Mouse (Mus musculus): ENCODE measurements around the gene Acadsb. TPM values are rescaled to one million over a fixed set of nuclear protein-coding genes. Genes with fewer than 3 reads are reported as not detected.

The Acadsb gene
- polyA plus RNA-seq (2012; rRNA removed): 19.4 and 25.1 TPM in 2 replicates

DNA sequence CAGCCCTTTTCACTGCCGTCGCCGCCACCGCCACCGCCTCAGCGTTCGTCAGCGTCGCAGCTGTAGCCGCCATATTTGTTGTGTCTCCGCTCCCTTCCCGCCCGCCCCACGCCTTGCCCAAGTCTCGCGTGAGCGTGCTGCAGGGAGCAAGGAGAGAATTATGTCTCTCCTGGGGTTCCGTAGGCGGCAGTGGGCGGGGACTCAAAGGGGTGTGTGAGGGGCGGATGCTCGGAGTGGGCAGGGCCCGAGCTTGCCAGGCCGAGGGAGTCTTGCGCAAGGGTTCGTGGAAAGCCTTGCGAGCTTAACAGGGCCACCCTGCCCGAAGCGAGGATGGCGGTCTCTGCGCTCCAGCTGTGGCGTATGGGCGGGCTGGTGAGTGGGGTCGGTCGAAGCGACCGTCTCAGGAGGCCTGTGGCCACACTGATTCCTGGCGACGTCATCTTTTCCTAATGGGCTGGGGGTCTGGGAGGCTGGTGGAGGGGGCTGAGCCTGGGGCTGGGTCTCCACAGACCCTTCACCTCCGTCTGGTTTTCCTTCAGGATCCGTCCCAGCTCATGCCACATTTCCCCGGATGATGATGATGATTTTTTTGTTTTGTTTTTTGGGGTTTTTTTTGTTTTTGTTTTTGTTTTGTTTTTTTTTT lies at the start of gene Acadsb, which contains the start of gene Ikzf5:
Gene Acadsb (plus strand): TSS at position 186 of the 643 bp plus-strand sequence.
Gene Ikzf5 (minus strand): TSS at position 106 of the 643 bp plus-strand sequence.

DNA sequence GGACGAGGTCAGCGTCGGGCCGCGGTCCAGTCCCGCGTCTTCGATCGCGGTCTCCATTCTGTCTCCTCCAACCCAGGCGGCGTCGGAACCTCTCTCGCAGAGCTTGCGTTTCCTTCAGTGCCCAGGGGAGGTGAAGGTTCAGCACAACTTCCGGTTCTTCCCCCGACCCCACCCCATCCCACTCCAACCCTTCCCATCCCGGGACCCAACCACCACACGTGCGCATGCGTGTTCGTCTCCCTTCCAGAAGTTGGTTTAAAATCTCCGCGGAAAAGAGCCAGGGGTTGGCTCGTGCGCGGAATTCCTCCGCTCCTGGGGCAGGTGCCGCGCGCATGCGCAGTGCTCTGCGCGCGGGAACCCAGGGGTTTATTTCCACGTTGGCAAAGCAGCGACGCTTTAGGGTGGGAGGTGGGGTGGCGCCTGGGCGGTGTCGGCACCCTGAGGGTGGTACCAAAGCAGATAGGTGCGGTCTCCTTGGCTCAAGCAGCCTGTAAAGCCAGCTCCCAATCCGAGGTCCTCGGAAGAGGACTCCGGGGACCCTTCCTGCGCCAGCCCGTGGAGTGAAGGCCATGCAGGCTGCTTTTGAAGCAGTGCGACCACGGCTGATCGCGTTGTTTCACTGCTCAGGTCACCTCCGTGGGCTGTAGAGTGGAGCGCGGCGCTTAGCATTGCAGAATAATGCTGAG lies 47.6 kb upstream of the Acadsb start, which contains the start of gene 2310057M21Rik:
Gene 2310057M21Rik (minus strand): TSS at position 145 of the 686 bp plus-strand sequence.

GRCm38 (mm10) chr7:131370648-131371469 lies 39.5 kb upstream of the Acadsb start, which contains the start of gene Pstk:
Pstk (plus strand) TSS chr7:131371141.

Other genes with a start within 250 kb of the Acadsb start
- 0.01 and 0.02 TPM in 2 replicates for gene 5430419D17Rik, start 236.2 kb upstream of the Acadsb start, polyA plus RNA-seq (2012; rRNA removed)
- gene Cuzd1, start 88.3 kb upstream of the Acadsb start, polyA plus RNA-seq (2012; rRNA removed): 0.05 and 0.06 TPM in 2 replicates
- gene Fam24b, start 81.1 kb upstream of the Acadsb start, polyA plus RNA-seq (2012; rRNA removed): 0.14 and 0.36 TPM in 2 replicates
- gene Fam24a, start 76.7 kb upstream of the Acadsb start, polyA plus RNA-seq (2012; rRNA removed): not detected in 2 replicates
- 12.4 and 16.5 TPM in 2 replicates for gene 2310057M21Rik, start 47.8 kb upstream of the Acadsb start, polyA plus RNA-seq (2012; rRNA removed)
- gene Pstk, start 39.5 kb upstream of the Acadsb start, polyA plus RNA-seq (2012; rRNA removed): 55.8 and 72.8 TPM in 2 replicates
- gene Ikzf5, start 80 bp upstream of the Acadsb start, polyA plus RNA-seq (2012; rRNA removed): 21.9 and 30.7 TPM in 2 replicates
- gene Hmx3, start 132.3 kb downstream of the Acadsb start, polyA plus RNA-seq (2012; rRNA removed): 0.84 and 1.4 TPM in 2 replicates
- gene Hmx2, start 138.2 kb downstream of the Acadsb start, polyA plus RNA-seq (2012; rRNA removed): 0.38 and 1.0 TPM in 2 replicates
- 161 and 210 TPM in 2 replicates for gene Bub3, start 149.6 kb downstream of the Acadsb start, polyA plus RNA-seq (2012; rRNA removed)